Mouse (Mus musculus): ENCODE data around the gene Adgrf1. TPM values are rescaled to one million over a fixed set of nuclear protein-coding genes. Genes with fewer than 3 reads are reported as not detected.

The Adgrf1 gene
- polyA plus RNA-seq, 1 experiment from 2014 or later = 1.4 TPM

GRCm38 (mm10) chr17:43264739-43265138 is 5.4 kb upstream of the Adgrf1 start:
- Histone ChIP-seq H3K4me2 (ENCODE audit: low read length) (no peak overlapping the region), H3K4me3 (replicated peaks; ENCODE audit: low read depth, low read length) (no peak overlapping the region), H3K9me3 (replicated peaks; ENCODE audit: low read length) (no peaks in the 10 kb centered on the region; the same call in 1 of the 2 replicates), H3K27me3 (ENCODE audit: insufficient read depth, low read length) (no peaks in the 10 kb centered on the region), H3K27ac (no peak overlapping the region), H3K4me1 (replicated peaks; ENCODE audit: insufficient read depth, low read length) (no peaks in the 10 kb centered on the region), H3K9ac (ENCODE audit: low read depth, low read length) (no peak overlapping the region), H3K36me3 (ENCODE audit: insufficient read depth, low read length) (no peaks in the 10 kb centered on the region)
- DNase-seq (ENCODE audit: low spot score) = no peak
- WGBS = 72% methylated on average over 7 of the region's 7 CpGs
- TF ChIP-seq CTCF (IDR thresholded peaks at IDR 0.05; ENCODE audit: low read depth) = no peak
- ATAC-seq (replicated peaks; ENCODE audit: low FRiP score, low read depth) = no peak; the same call in 1 of the 2 replicates

- H3K4me2 ChIP-seq (ENCODE audit: low read length) = no peak overlapping the region
- H3K27ac ChIP-seq = no peak overlapping the region
- TF ChIP-seq CTCF (IDR thresholded peaks at IDR 0.05; ENCODE audit: low read depth) = peak; percentile 99
- H3K9me3 ChIP-seq (replicated peaks; ENCODE audit: low read length) = no peaks in the 10 kb centered on the region; the same call in 1 of the 2 replicates
- no peak overlapping the region for H3K4me3 ChIP-seq (replicated peaks; ENCODE audit: low read depth, low read length)
- peak; percentile 96 for DNase-seq (ENCODE audit: low spot score)
- no peaks in the 10 kb centered on the region for H3K4me1 ChIP-seq (replicated peaks; ENCODE audit: insufficient read depth, low read length)
- no peak overlapping the region for H3K9ac ChIP-seq (ENCODE audit: low read depth, low read length)
- WGBS = 26% methylated on average over 26 of the region's 26 CpGs
- peak; percentile 65 for ATAC-seq (replicated peaks; ENCODE audit: low FRiP score, low read depth)
- H3K36me3 ChIP-seq (ENCODE audit: insufficient read depth, low read length) = no peaks in the 10 kb centered on the region
- no peaks in the 10 kb centered on the region for H3K27me3 ChIP-seq (ENCODE audit: insufficient read depth, low read length)
Measured at GRCm38 (mm10) chr17:43265178-43265837, 4.8 kb upstream of the Adgrf1 start.

DNA sequence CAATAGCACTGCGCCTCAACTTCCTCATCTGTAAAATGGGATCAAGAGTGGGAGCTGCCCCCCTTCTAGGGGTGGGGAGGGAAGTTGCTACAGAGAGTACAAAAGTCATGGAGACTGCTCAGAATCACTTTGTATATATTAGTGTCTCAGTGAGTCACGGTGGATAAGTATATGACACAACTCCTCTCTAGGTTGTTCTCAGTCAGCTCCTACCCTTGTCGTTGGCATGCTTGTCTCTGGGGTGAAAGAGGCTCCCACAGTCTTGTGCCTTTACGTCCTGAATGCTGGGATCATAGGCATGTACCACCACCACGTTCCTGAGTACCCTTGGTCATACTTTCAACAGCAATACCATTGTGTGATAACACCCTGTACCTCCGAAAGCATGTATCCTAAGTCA is 4.2 kb upstream of the Adgrf1 start:
- H3K27ac ChIP-seq = no peak overlapping the region
- WGBS = 94% methylated on average over 6 of the region's 6 CpGs

GRCm38 (mm10) chr17:43266636-43267035 is 3.5 kb upstream of the Adgrf1 start:
- Histone ChIP-seq H3K4me2 (ENCODE audit: low read length) (no peak overlapping the region), H3K36me3 (ENCODE audit: insufficient read depth, low read length) (no peaks in the 10 kb centered on the region), H3K27me3 (ENCODE audit: insufficient read depth, low read length) (no peaks in the 10 kb centered on the region), H3K4me1 (replicated peaks; ENCODE audit: insufficient read depth, low read length) (no peaks in the 10 kb centered on the region), H3K9me3 (replicated peaks; ENCODE audit: low read length) (no peaks in the 10 kb centered on the region; the same call in 1 of the 2 replicates), H3K27ac (no peak overlapping the region), H3K9ac (ENCODE audit: low read depth, low read length) (no peak overlapping the region), H3K4me3 (replicated peaks; ENCODE audit: low read depth, low read length) (no peak overlapping the region)
- ATAC-seq (replicated peaks; ENCODE audit: low FRiP score, low read depth) (no peak), DNase-seq (ENCODE audit: low spot score) (no peak)
- WGBS = 82% methylated on average over 2 of the region's 2 CpGs
- TF ChIP-seq CTCF (IDR thresholded peaks at IDR 0.05; ENCODE audit: low read depth) = no peak

More for the DNA sequence above, 4.2 kb upstream of the Adgrf1 start:
- Histone ChIP-seq H3K4me2 (ENCODE audit: low read length) (no peak overlapping the region), H3K4me3 (replicated peaks; ENCODE audit: low read depth, low read length) (no peak overlapping the region), H3K27me3 (ENCODE audit: insufficient read depth, low read length) (no peaks in the 10 kb centered on the region), H3K9me3 (replicated peaks; ENCODE audit: low read length) (no peaks in the 10 kb centered on the region; the same call in 1 of the 2 replicates), H3K36me3 (ENCODE audit: insufficient read depth, low read length) (no peaks in the 10 kb centered on the region), H3K4me1 (replicated peaks; ENCODE audit: insufficient read depth, low read length) (no peaks in the 10 kb centered on the region), H3K9ac (ENCODE audit: low read depth, low read length) (no peak overlapping the region)
- no peak for TF ChIP-seq CTCF (IDR thresholded peaks at IDR 0.05; ENCODE audit: low read depth)
- DNase-seq (ENCODE audit: low spot score) = no peak
- no peak for ATAC-seq (replicated peaks; ENCODE audit: low FRiP score, low read depth)

GRCm38 (mm10) chr17:43267046-43267749 is 2.9 kb upstream of the Adgrf1 start:
- no peak overlapping the region for H3K9ac ChIP-seq (ENCODE audit: low read depth, low read length)
- no peaks in the 10 kb centered on the region for H3K27me3 ChIP-seq (ENCODE audit: insufficient read depth, low read length)
- no peaks in the 10 kb centered on the region for H3K4me1 ChIP-seq (replicated peaks; ENCODE audit: insufficient read depth, low read length)
- no peak overlapping the region for H3K4me3 ChIP-seq (replicated peaks; ENCODE audit: low read depth, low read length)
- H3K9me3 ChIP-seq (replicated peaks; ENCODE audit: low read length) = no peaks in the 10 kb centered on the region; the same call in 1 of the 2 replicates
- peak; percentile 44; the same call in 1 of the 2 replicates for TF ChIP-seq CTCF (IDR thresholded peaks at IDR 0.05; ENCODE audit: low read depth)
- H3K4me2 ChIP-seq (ENCODE audit: low read length) = no peak overlapping the region
- ATAC-seq (replicated peaks; ENCODE audit: low FRiP score, low read depth) (no peak), DNase-seq (ENCODE audit: low spot score) (no peak)
- no peaks in the 10 kb centered on the region for H3K36me3 ChIP-seq (ENCODE audit: insufficient read depth, low read length)
- H3K27ac ChIP-seq = no peak overlapping the region
- WGBS = 84% methylated on average over 9 of the region's 9 CpGs

- H3K4me3 ChIP-seq (replicated peaks; ENCODE audit: low read depth, low read length) = no peak overlapping the region
- DNase-seq (ENCODE audit: low spot score) (no peak), ATAC-seq (replicated peaks; ENCODE audit: low FRiP score, low read depth) (no peak)
- no peaks in the 10 kb centered on the region for H3K27me3 ChIP-seq (ENCODE audit: insufficient read depth, low read length)
- no peak overlapping the region for H3K9ac ChIP-seq (ENCODE audit: low read depth, low read length)
- H3K4me1 ChIP-seq (replicated peaks; ENCODE audit: insufficient read depth, low read length) = no peaks in the 10 kb centered on the region; the same call in 1 of the 2 replicates
- no peak overlapping the region for H3K4me2 ChIP-seq (ENCODE audit: low read length)
- no peaks in the 10 kb centered on the region for H3K36me3 ChIP-seq (ENCODE audit: insufficient read depth, low read length)
- no peak overlapping the region for H3K27ac ChIP-seq
- TF ChIP-seq CTCF (IDR thresholded peaks at IDR 0.05; ENCODE audit: low read depth) = no peak
- WGBS = 63% methylated on average over 6 of the region's 6 CpGs
- no peaks in the 10 kb centered on the region for H3K9me3 ChIP-seq (replicated peaks; ENCODE audit: low read length)
Measured at GRCm38 (mm10) chr17:43276220-43276619, 6.1 kb downstream of the Adgrf1 start.
